In genomic region chr16:52219069-52219468, GRCm38 (mm10) we compare ENCODE assay signal across 10 mouse cellular contexts.
A peak's percentile ranks its signal among the peaks of the same experiment; 100 is the strongest.
DNase-seq lines count a peak whose midpoint lies in the region; ATAC-seq and TF ChIP-seq lines count a peak whose summit lies in the region.
"Had no signal": no experiment of that assay in that cellular context is flagged by ENCODE, and none has a peak within 500 bp of the region (broad histone marks: within the 10 kb centered on the region; RNA-seq: fewer than 3 reads in every experiment).

No protein-coding gene starts in this region.

- no peaks in the 10 kb centered on the region for H3K9me3 ChIP-seq in hindbrain, embryonic 14.5 days (ENCODE audit: control insufficient read depth, low read length)
- H3K9me3 ChIP-seq in hindbrain, embryonic 13.5 days, result no peaks in the 10 kb centered on the region
- H3K9me3 ChIP-seq in CH12.LX (replicated peaks; ENCODE audit: low read length), result no peaks in the 10 kb centered on the region
- H3K9me3 ChIP-seq: embryonic facial prominence, embryonic 15.5 days; limb, embryonic 15.5 days had no signal

- WGBS in hindbrain, embryonic 14.5 days, result 20% methylated on average over 2 of the region's 2 CpGs
- WGBS in hindbrain, embryonic 13.5 days, result 15% methylated on average over 2 of the region's 2 CpGs

- no peak for ATAC-seq in hindbrain, embryonic 14.5 days (ENCODE audit: low FRiP score)
- ATAC-seq in hindbrain, embryonic 13.5 days (ENCODE audit: low FRiP score), result no peak

- TF ChIP-seq RAD21 in CH12.LX (IDR thresholded peaks at IDR 0.05; ENCODE audit: low read depth, low read length), result no peak; the same call in none of the 2 replicates

- no peaks in the 10 kb centered on the region for H3K27me3 ChIP-seq in hindbrain, embryonic 14.5 days (ENCODE audit: control insufficient read depth, insufficient read depth, low read length)
- no peaks in the 10 kb centered on the region for H3K27me3 ChIP-seq in hindbrain, embryonic 13.5 days
- no peaks in the 10 kb centered on the region for H3K27me3 ChIP-seq in CH12.LX (replicated peaks)
- H3K27me3 ChIP-seq: embryonic facial prominence, embryonic 15.5 days; limb, embryonic 15.5 days had no signal

- TF ChIP-seq CTCF in CH12.LX (conservative IDR thresholded peaks at IDR 0.05 in 1 of 2, IDR thresholded peaks at IDR 0.05 in 1 of 2; ENCODE audit: low read depth in 2 of 2, low read length in 2 of 2), result peak; percentile 95 to 96

- TF ChIP-seq EP300 in CH12.LX (IDR thresholded peaks at IDR 0.05; ENCODE audit: low read length), result no peak

- H3K9ac ChIP-seq in hindbrain, embryonic 14.5 days, result no peak overlapping the region
- no peak overlapping the region for H3K9ac ChIP-seq in hindbrain, embryonic 13.5 days
- H3K9ac ChIP-seq in CH12.LX (ENCODE audit: insufficient read depth, low read depth), result no peak overlapping the region
- H3K9ac ChIP-seq: embryonic facial prominence, embryonic 15.5 days; limb, embryonic 15.5 days had no signal

- H3K4me2 ChIP-seq in hindbrain, embryonic 14.5 days (replicated peaks), result no peak overlapping the region
- H3K4me2 ChIP-seq in hindbrain, embryonic 13.5 days, result no peak overlapping the region
- H3K4me2 ChIP-seq in CH12.LX (ENCODE audit: insufficient read depth, low read depth, poor library complexity, severe bottlenecking), result 0 out of 2 replicates have a peak overlapping the region, but pooled peaks have one; percentile 50
- H3K4me2 ChIP-seq: embryonic facial prominence, embryonic 15.5 days; limb, embryonic 15.5 days had no signal

- in situ Hi-C loops in CH12.LX (cut with MboI; ENCODE audit: low pct_ligation_motif_present, low pct_unique_long_range_greater_than_20kb, low sequenced_read_pairs), result loop anchor here (25.0 kb wide), 2 partner anchors 907 to 1018 kb away; no protein-coding TSS in a partner anchor

- no peak for TF ChIP-seq POLR2A in CH12.LX (IDR thresholded peaks at IDR 0.05; ENCODE audit: low read depth, low read length)

- H3K27ac ChIP-seq in hindbrain, embryonic 14.5 days, result no peak overlapping the region
- H3K27ac ChIP-seq in hindbrain, embryonic 13.5 days, result no peak overlapping the region
- H3K27ac ChIP-seq in CH12.LX (ENCODE audit: insufficient read depth, low read depth), result no peak overlapping the region
- H3K27ac ChIP-seq: embryonic facial prominence, embryonic 15.5 days; limb, embryonic 15.5 days had no signal

- dilution Hi-C loops in CH12.LX (cut with MboI; ENCODE audit: extremely low pct_ligation_motif_present, extremely low pct_unique_long_range_greater_than_20kb, low sequenced_read_pairs), result no loop called here

- no peaks in the 10 kb centered on the region for H3K36me3 ChIP-seq in hindbrain, embryonic 14.5 days (replicated peaks; ENCODE audit: control insufficient read depth, insufficient read depth)
- no peaks in the 10 kb centered on the region for H3K36me3 ChIP-seq in hindbrain, embryonic 13.5 days
- H3K36me3 ChIP-seq in CH12.LX (replicated peaks in 1 of 2; ENCODE audit: control insufficient read depth in 1 of 2, insufficient read depth in 1 of 2, low read length in 1 of 2), result no peaks in the 10 kb centered on the region
- H3K36me3 ChIP-seq: embryonic facial prominence, embryonic 15.5 days; limb, embryonic 15.5 days had no signal

- no peaks in the 10 kb centered on the region for H3K79me2 ChIP-seq in CH12.LX (replicated peaks; ENCODE audit: control insufficient read depth, extremely low read depth, insufficient read depth, poor library complexity, severe bottlenecking)

- no peaks in the 10 kb centered on the region for H3K4me1 ChIP-seq in hindbrain, embryonic 14.5 days (replicated peaks; ENCODE audit: control insufficient read depth, insufficient read depth, low read length)
- H3K4me1 ChIP-seq in hindbrain, embryonic 13.5 days (replicated peaks), result no peaks in the 10 kb centered on the region
- H3K4me1 ChIP-seq in CH12.LX (ENCODE audit: control insufficient read depth in 1 of 2, insufficient read depth in 2 of 2), result peaks cover 4 to 13% of the 10 kb centered on the region in 2 experiments; a peak in 2 of 4 replicates
- H3K4me1 ChIP-seq: embryonic facial prominence, embryonic 15.5 days; limb, embryonic 15.5 days had no signal

- peak; percentile 31 for DNase-seq in hindbrain, embryonic 14.5 days (ENCODE audit: low spot score)
- DNase-seq in CH12.LX (ENCODE audit: extremely low read depth) (peak; percentile 82), adipocyte (ENCODE audit: low spot score) (peak; percentile 56)
- peak; percentile 20 for DNase-seq in kidney, adult 18-20 months
- peak; percentile 63 for DNase-seq in lung, postnatal 10 days
- no peak for DNase-seq in spleen, postnatal 14 days (ENCODE audit: low spot score in 2 of 2)
- no peak for DNase-seq in gastrocnemius, adult 18-20 months (ENCODE audit: low spot score)

- H3K4me3 ChIP-seq in hindbrain, embryonic 14.5 days (replicated peaks; ENCODE audit: low read length), result no peak overlapping the region
- no peak overlapping the region for H3K4me3 ChIP-seq in hindbrain, embryonic 13.5 days
- H3K4me3 ChIP-seq in CH12.LX (replicated peaks in 1 of 3; ENCODE audit: low read depth in 2 of 3, low read length in 2 of 3, poor library complexity in 1 of 3), result no peak overlapping the region
- H3K4me3 ChIP-seq: embryonic facial prominence, embryonic 15.5 days; limb, embryonic 15.5 days had no signal

TF ChIP-seq in CH12.LX, 34 proteins besides CTCF, POLR2A, EP300 and RAD21:
- no peak for TF ChIP-seq MAZ (IDR thresholded peaks at IDR 0.05; ENCODE audit: low read depth, low read length)
- TF ChIP-seq ZKSCAN1 (IDR thresholded peaks at IDR 0.05; ENCODE audit: borderline replicate concordance, low read depth, low read length), result no peak
- TF ChIP-seq NELFE (IDR thresholded peaks at IDR 0.05; ENCODE audit: low read depth, low read length), result no peak; the same call in 1 of the 2 replicates
- TF ChIP-seq ZNF384 (IDR thresholded peaks at IDR 0.05; ENCODE audit: low read depth, low read length), result no peak
- TF ChIP-seq MEF2A (IDR thresholded peaks at IDR 0.05; ENCODE audit: borderline replicate concordance, low read depth, low read length), result peak; percentile 40; the same call in 1 of the 2 replicates
- TF ChIP-seq CHD1 (IDR thresholded peaks at IDR 0.05; ENCODE audit: low read depth, low read length), result no peak
- no peak; the same call in 1 of the 2 replicates for TF ChIP-seq ELF1 (IDR thresholded peaks at IDR 0.05; ENCODE audit: low read depth, low read length)
- no peak for TF ChIP-seq PAX5 (IDR thresholded peaks at IDR 0.05; ENCODE audit: low read length)
- peak; percentile 55 for TF ChIP-seq JUND (conservative IDR thresholded peaks at IDR 0.05; ENCODE audit: low read depth, low read length)
- no peak for TF ChIP-seq TCF12 (IDR thresholded peaks at IDR 0.05; ENCODE audit: low read depth, low read length)
- TF ChIP-seq ETS1 (conservative IDR thresholded peaks at IDR 0.05; ENCODE audit: low read depth, low read length), result no peak
- peak; percentile 93 for TF ChIP-seq SMC3 (IDR thresholded peaks at IDR 0.05; ENCODE audit: low read depth, low read length)
- peak; percentile 85 for TF ChIP-seq ZC3H11A (IDR thresholded peaks at IDR 0.05; ENCODE audit: low read depth, low read length)
- TF ChIP-seq CHD2 (IDR thresholded peaks at IDR 0.05; ENCODE audit: low read length), result no peak
- no peak for TF ChIP-seq UBTF (IDR thresholded peaks at IDR 0.05; ENCODE audit: low read depth, low read length)
- TF ChIP-seq TBP (conservative IDR thresholded peaks at IDR 0.05; ENCODE audit: low read depth, low read length), result no peak
- TF ChIP-seq MXI1 (IDR thresholded peaks at IDR 0.05; ENCODE audit: low read depth, low read length), result no peak
- TF ChIP-seq IRF4 (IDR thresholded peaks at IDR 0.05; ENCODE audit: low read depth, low read length), result peak; percentile 42; the same call in 1 of the 2 replicates
- 0 out of 2 replicates have a peak, but pooled peaks have one; percentile 2 for TF ChIP-seq SIN3A (IDR thresholded peaks at IDR 0.05; ENCODE audit: low read length)
- no peak for TF ChIP-seq MAFK (IDR thresholded peaks at IDR 0.05; ENCODE audit: insufficient replicate concordance, low read length)
- no peak for TF ChIP-seq KAT2A (IDR thresholded peaks at IDR 0.05; ENCODE audit: insufficient replicate concordance, low read length)
- no peak for TF ChIP-seq ZMIZ1 (IDR thresholded peaks at IDR 0.05; ENCODE audit: low read depth, low read length)
- TF ChIP-seq GABPA (IDR thresholded peaks at IDR 0.05; ENCODE audit: insufficient replicate concordance, low read depth, low read length), result no peak
- TF ChIP-seq MYC (IDR thresholded peaks at IDR 0.05; ENCODE audit: low read depth, low read length), result no peak; the same call in 1 of the 2 replicates
- no peak for TF ChIP-seq POLR2AphosphoS2 (IDR thresholded peaks at IDR 0.05; ENCODE audit: low read depth, low read length)
- 0 out of 2 replicates have a peak, but pooled peaks have one; percentile 65 for TF ChIP-seq E2F4 (IDR thresholded peaks at IDR 0.05; ENCODE audit: insufficient replicate concordance, low read depth, low read length)
- no peak for TF ChIP-seq HCFC1 (IDR thresholded peaks at IDR 0.05; ENCODE audit: low read depth, low read length)
- 0 out of 2 replicates have a peak, but pooled peaks have one; percentile 6 for TF ChIP-seq BHLHE40 (IDR thresholded peaks at IDR 0.05; ENCODE audit: low read depth, low read length)
- TF ChIP-seq USF2 (conservative IDR thresholded peaks at IDR 0.05; ENCODE audit: low read depth, low read length), result no peak
- TF ChIP-seq JUN (IDR thresholded peaks at IDR 0.05; ENCODE audit: insufficient read depth, low read depth, low read length), result no peak
- TF ChIP-seq MAX (IDR thresholded peaks at IDR 0.05; ENCODE audit: low read length), result no peak
TF ChIP-seq in CH12.LX: peak in this region for 8.

Comparison
In these comparisons a context has a peak if more than half of its experiments do, and no peak if none do; other contexts are left out.
1. DNase-seq: peak in hindbrain, embryonic 14.5 days (single experiment), CH12.LX (single experiment), adipocyte (single experiment), kidney, adult 18-20 months (single experiment) and lung, postnatal 10 days (single experiment); none in spleen, postnatal 14 days (0 of 2) and gastrocnemius, adult 18-20 months (single experiment).